Mouse (Mus musculus): ENCODE measurements around the gene Gsdme. TPM values are rescaled to one million over a fixed set of nuclear protein-coding genes. Genes with fewer than 3 reads are reported as not detected.
A peak's percentile ranks its signal among the peaks of the same experiment; 100 is the strongest.

Gene Gsdme
- polyA plus RNA-seq, 1 experiment from 2014 or later, result 2.7 TPM

DNA sequence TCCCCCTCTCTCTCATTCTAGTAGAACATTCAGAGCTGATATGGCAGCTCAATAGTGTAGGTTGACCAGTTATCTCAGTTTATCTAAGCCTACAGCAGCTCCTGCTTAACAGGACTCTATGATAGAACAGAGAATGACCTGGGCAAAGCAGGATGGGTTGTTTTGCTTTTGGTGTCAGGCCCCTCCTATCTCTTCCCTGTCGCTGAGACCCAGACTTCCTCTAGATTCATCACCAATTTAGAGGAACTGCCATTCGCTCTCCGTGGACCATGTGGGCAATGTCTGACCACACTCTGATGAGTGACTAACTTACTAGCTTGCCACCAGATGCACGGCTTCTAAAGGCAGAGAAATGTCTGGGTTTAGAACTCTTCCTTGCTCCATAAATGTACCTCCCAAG lies 28.0 kb upstream of the Gsdme start:
- H3K27me3 ChIP-seq, result no peaks in the 10 kb centered on the region
- in situ Hi-C loops (cut with MboI; ENCODE audit: low pct_unique_long_range_greater_than_20kb), result loop anchor here (5.0 kb wide), 4 partner anchors 109 to 774 kb away; partner anchors contain the start of gene Mpp6
- ATAC-seq, result no peak
- ChIA-PET CTCF (interaction anchor here (1.7 kb wide), 1 partner anchor 179 kb away, joined by 6 read pairs; no protein-coding TSS in a partner anchor), POLR2A (interaction anchor here (0.7 kb wide), 1 partner anchor 735 kb away, joined by 5 read pairs; no protein-coding TSS in a partner anchor)
- TF ChIP-seq CTCF (IDR thresholded peaks at IDR 0.05), result no peak
- no peak for DNase-seq (ENCODE audit: low read depth, low spot score)

- CTCF ChIA-PET, result interaction anchor here (1.0 kb wide), 1 partner anchor 18 kb away, joined by 4 read pairs; no protein-coding TSS in a partner anchor
- DNase-seq (ENCODE audit: low read depth, low spot score), result peak; percentile 60
- ATAC-seq, result peak; percentile 65
- no peak for TF ChIP-seq CTCF (IDR thresholded peaks at IDR 0.05)
- no peaks in the 10 kb centered on the region for H3K27me3 ChIP-seq
- in situ Hi-C loops (cut with MboI; ENCODE audit: low pct_unique_long_range_greater_than_20kb), result no loop called here
- POLR2A ChIA-PET, result interaction anchor here (0.6 kb wide), 1 partner anchor 356 kb away, joined by 3 read pairs; no protein-coding TSS in a partner anchor
These were observed 23.2 kb upstream of the Gsdme start for GRCm38 (mm10) chr6:50286881-50287280.

GRCm38 (mm10) chr6:50279642-50280041 lies 16.0 kb upstream of the Gsdme start:
- DNase-seq (ENCODE audit: low read depth, low spot score), result no peak
- ChIA-PET POLR2A (no interaction called here), CTCF (interaction anchor here (2.1 kb wide), 1 partner anchor 15 kb away, joined by 7 read pairs; no protein-coding TSS in a partner anchor)
- no peak for ATAC-seq
- H3K27me3 ChIP-seq, result no peaks in the 10 kb centered on the region
- in situ Hi-C loops (cut with MboI; ENCODE audit: low pct_unique_long_range_greater_than_20kb), result no loop called here
- TF ChIP-seq CTCF (IDR thresholded peaks at IDR 0.05), result no peak

DNA sequence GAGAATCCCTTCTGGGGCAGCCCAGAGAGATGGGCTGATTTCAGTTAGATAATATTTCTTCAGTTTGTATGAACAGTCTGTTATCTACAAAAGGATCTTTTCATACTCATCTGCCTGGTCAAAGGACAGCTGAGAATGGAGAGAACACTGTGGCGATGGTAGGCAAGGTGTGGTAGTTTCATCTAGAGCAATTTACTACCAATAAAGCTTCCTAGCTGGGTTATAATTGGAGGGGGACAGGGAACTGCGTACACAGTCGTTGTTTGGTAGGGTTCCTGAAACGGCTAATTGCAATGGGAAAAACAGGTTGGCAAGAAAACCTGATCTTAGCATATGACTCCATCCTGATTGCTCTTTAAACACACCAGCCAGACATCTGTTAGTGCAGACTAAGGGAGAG lies 10.3 kb upstream of the Gsdme start:
- ChIA-PET POLR2A (no interaction called here), CTCF (no interaction called here)
- TF ChIP-seq CTCF (IDR thresholded peaks at IDR 0.05), result no peak
- ATAC-seq (no peak), DNase-seq (ENCODE audit: low read depth, low spot score) (no peak)
- H3K27me3 ChIP-seq, result no peaks in the 10 kb centered on the region
- in situ Hi-C loops (cut with MboI; ENCODE audit: low pct_unique_long_range_greater_than_20kb), result no loop called here

- DNase-seq (ENCODE audit: low read depth, low spot score), result no peak
- ChIA-PET POLR2A (no interaction called here), CTCF (interaction anchor here (0.6 to 1.0 kb wide), 2 partner anchors 9 to 17 kb away, joined by 3 read pairs; no protein-coding TSS in a partner anchor)
- in situ Hi-C loops (cut with MboI; ENCODE audit: low pct_unique_long_range_greater_than_20kb), result no loop called here
- no peaks in the 10 kb centered on the region for H3K27me3 ChIP-seq
- ATAC-seq, result no peak
- no peak for TF ChIP-seq CTCF (IDR thresholded peaks at IDR 0.05)
These were observed 9.8 kb upstream of the Gsdme start for GRCm38 (mm10) chr6:50273416-50273815.

DNA sequence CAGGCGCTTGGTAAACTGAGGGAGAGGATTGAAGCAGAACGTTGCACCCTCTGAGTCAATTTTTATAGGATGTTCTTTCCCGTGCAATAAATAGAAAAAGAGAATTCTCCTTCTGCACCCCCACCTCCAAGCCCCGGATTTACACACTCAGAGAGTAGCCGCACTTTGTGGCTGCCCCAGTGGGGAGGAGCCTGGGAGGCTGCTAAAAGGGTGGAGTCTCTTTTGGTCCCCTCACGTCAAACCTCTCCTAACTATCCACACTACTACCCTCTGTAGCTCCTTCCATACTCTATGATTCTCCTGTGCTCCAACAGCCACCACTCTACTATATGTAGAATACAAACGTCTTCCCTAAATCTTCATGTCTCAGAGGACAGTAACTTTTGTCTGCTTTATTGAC lies 1.4 kb downstream of the Gsdme start:
- H3K27me3 ChIP-seq, result no peaks in the 10 kb centered on the region
- TF ChIP-seq CTCF (IDR thresholded peaks at IDR 0.05), result no peak
- in situ Hi-C loops (cut with MboI; ENCODE audit: low pct_unique_long_range_greater_than_20kb), result no loop called here
- POLR2A ChIA-PET, result no interaction called here
- DNase-seq (ENCODE audit: low read depth, low spot score) (no peak), ATAC-seq (no peak)
- CTCF ChIA-PET, result interaction anchor here (1.5 kb wide), 1 partner anchor 21 kb away, joined by 4 read pairs; no protein-coding TSS in a partner anchor

DNA sequence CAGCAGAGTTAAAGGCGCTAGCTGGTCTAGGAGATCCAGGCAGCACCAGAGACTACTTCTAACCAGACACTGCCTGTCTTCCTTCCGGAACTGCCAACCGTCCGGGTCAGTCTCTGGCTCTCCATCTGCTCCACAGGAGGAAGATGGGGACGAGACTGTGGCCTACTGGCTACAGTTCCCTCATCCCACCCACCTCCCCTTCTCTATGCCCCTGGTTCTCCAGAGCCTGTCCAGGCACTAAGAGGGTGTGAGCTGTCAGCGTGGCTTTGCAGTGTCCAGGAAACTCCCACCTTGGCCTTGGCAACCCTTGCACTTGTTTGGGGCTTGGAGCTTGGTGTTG lies 1.8 kb downstream of the Gsdme start:
- DNase-seq (ENCODE audit: low read depth, low spot score) (no peak), ATAC-seq (no peak)
- no peak for TF ChIP-seq CTCF (IDR thresholded peaks at IDR 0.05)
- ChIA-PET POLR2A (no interaction called here), CTCF (interaction anchor here (1.5 kb wide), 1 partner anchor 21 kb away, joined by 4 read pairs; no protein-coding TSS in a partner anchor)
- H3K27me3 ChIP-seq, result no peaks in the 10 kb centered on the region
- in situ Hi-C loops (cut with MboI; ENCODE audit: low pct_unique_long_range_greater_than_20kb), result no loop called here

DNA sequence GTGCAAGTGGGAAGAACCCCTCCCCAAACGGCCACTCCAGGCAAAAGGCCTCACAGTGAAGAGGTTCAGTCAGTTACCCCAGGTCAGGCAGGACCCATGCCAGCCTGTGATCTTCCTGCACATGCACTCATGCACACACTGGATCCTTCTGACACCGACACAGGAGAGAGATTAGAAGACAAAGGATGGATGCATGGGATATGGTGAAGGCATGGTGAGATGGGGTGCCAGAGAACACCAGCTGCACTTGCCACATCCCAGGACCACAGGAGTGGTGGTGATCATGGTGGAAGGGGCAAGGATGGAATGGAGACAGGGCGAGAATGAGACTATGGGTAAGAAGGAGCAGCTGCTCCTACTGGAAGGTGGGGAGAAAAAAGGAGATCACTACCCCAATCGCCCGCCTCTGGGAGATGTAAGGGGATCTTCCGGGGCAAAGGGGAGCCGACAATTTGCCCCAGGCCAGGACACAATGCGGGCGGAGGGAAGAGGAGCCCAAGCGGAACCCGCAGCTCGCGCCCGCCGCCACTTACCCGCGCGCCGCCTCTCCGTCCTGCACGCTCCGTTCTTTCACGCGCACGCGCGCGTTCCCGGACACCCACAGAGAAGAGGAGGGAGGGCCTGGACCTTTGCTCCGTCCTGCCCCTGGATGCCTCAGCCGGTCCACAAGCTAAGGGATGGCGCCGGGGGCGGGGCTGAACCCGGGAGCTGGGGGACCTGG lies 2.3 kb downstream of the Gsdme start:
- ChIA-PET POLR2A (no interaction called here), CTCF (no interaction called here)
- DNase-seq (ENCODE audit: low read depth, low spot score) (no peak), ATAC-seq (no peak)
- H3K27me3 ChIP-seq, result no peaks in the 10 kb centered on the region
- no peak for TF ChIP-seq CTCF (IDR thresholded peaks at IDR 0.05)
- in situ Hi-C loops (cut with MboI; ENCODE audit: low pct_unique_long_range_greater_than_20kb), result no loop called here

GRCm38 (mm10) chr6:50255356-50255755 lies 8.3 kb downstream of the Gsdme start:
- DNase-seq (ENCODE audit: low read depth, low spot score) (no peak), ATAC-seq (no peak)
- H3K27me3 ChIP-seq, result no peaks in the 10 kb centered on the region
- no peak for TF ChIP-seq CTCF (IDR thresholded peaks at IDR 0.05)
- ChIA-PET CTCF (interaction anchor here (1.1 to 1.2 kb wide), 4 partner anchors 10 to 39 kb away, joined by 3 to 4 read pairs (median 3); no protein-coding TSS in a partner anchor), POLR2A (interaction anchor here (0.6 to 0.7 kb wide), 4 partner anchors 8 to 223 kb away, joined by 3 read pairs; no protein-coding TSS in a partner anchor)
- in situ Hi-C loops (cut with MboI; ENCODE audit: low pct_unique_long_range_greater_than_20kb), result no loop called here

- H3K27me3 ChIP-seq, result no peaks in the 10 kb centered on the region
- DNase-seq (ENCODE audit: low read depth, low spot score) (peak; percentile 94), ATAC-seq (peak; percentile 96)
- ChIA-PET CTCF (interaction anchor here (0.9 to 1.4 kb wide), 5 partner anchors 10 to 143 kb away, joined by 3 to 7 read pairs (median 3); no protein-coding TSS in a partner anchor), POLR2A (interaction anchor here (0.6 to 0.7 kb wide), 2 partner anchors 207 to 224 kb away, joined by 3 read pairs; no protein-coding TSS in a partner anchor)
- in situ Hi-C loops (cut with MboI; ENCODE audit: low pct_unique_long_range_greater_than_20kb), result no loop called here
- no peak for TF ChIP-seq CTCF (IDR thresholded peaks at IDR 0.05)
These were observed 8.9 kb downstream of the Gsdme start for GRCm38 (mm10) chr6:50254723-50255184.

- ATAC-seq (no peak), DNase-seq (ENCODE audit: low read depth, low spot score) (no peak)
- POLR2A ChIA-PET, result no interaction called here
- in situ Hi-C loops (cut with MboI; ENCODE audit: low pct_unique_long_range_greater_than_20kb), result no loop called here
- CTCF ChIA-PET, result no interaction called here
- H3K27me3 ChIP-seq, result no peaks in the 10 kb centered on the region
- no peak for TF ChIP-seq CTCF (IDR thresholded peaks at IDR 0.05)
These were observed 11.0 kb downstream of the Gsdme start for GRCm38 (mm10) chr6:50252690-50253089.

Measured in Patski (cell line).